Mouse (Mus musculus) G1E (cell line): ENCODE data around the gene Rbm26. TPM values are rescaled to one million over a fixed set of nuclear protein-coding genes. Genes with fewer than 3 reads are reported as not detected.

Experiments used
- ATAC-seq: 2 replicates; pipeline ENCODE4 v1.8.0; 2016; ENCODE audit warnings: mild to moderate bottlenecking; ENCODE audit not compliant: insufficient number of reproducible peaks, poor library complexity, low FRiP score, severe bottlenecking; ENCODE audit errors: extremely low read depth
- DNase-seq: peaks from one replicate; pipeline ENCODE4 v3.0.0; 2012; ENCODE audit warnings: low spot score
- H3K27me3 ChIP-seq: 2 replicates; pipeline ENCODE4 v1.6.1; 2012; ENCODE audit warnings: mild to moderate bottlenecking, low read length, inconsistent platforms; ENCODE audit not compliant: insufficient read depth
- H3K36me3 ChIP-seq: replicated peaks from 2 replicates; pipeline ENCODE3; 2012; ENCODE audit warnings: mild to moderate bottlenecking, inconsistent platforms
- H3K4me1 ChIP-seq: 2 replicates; pipeline ENCODE4 v1.6.1; 2012; ENCODE audit warnings: low read depth, low read length, inconsistent platforms, mixed read lengths; ENCODE audit not compliant: insufficient read depth
- H3K4me3 ChIP-seq: 2 replicates; pipeline ENCODE4 v1.5.1; 2012; ENCODE audit warnings: low read depth, mild to moderate bottlenecking, inconsistent platforms, low read length, moderate library complexity, mixed read lengths
- H3K9me3 ChIP-seq: replicated peaks from 2 replicates; pipeline ENCODE4 v1.6.1; 2012; ENCODE audit warnings: inconsistent platforms
- CTCF ChIP-seq: IDR thresholded peaks from 2 replicates; pipeline ENCODE4 v1.5.1; 2012; ENCODE audit warnings: low read depth, low read length, inconsistent platforms, mixed read lengths
- GATA1 ChIP-seq: IDR thresholded peaks from 2 replicates; pipeline ENCODE4 v1.6.1; 2012; ENCODE audit warnings: borderline replicate concordance, low read length, inconsistent platforms, mixed read lengths
- GATA2 ChIP-seq: IDR thresholded peaks from 2 replicates; pipeline ENCODE4 v1.6.1; 2012; ENCODE audit warnings: low read depth, low read length, inconsistent platforms, borderline replicate concordance
- POLR2AphosphoS5 ChIP-seq: IDR thresholded peaks from 2 replicates; pipeline ENCODE4 v1.6.1; 2012; ENCODE audit warnings: low read depth, low read length, inconsistent platforms; ENCODE audit not compliant: insufficient replicate concordance
- TAL1 ChIP-seq: conservative IDR thresholded peaks from 2 replicates; pipeline ENCODE4 v1.6.1; 2012; ENCODE audit warnings: low read depth, low read length, inconsistent platforms, mixed read lengths
- polyA plus RNA-seq: library from polyadenylated mRNA; stranded (reverse); fragments of >175 nt; gene quantifications from 2 replicates; pipeline ENCODE4 v1.2.3, GENCODE M21; 2012
- total RNA-seq, 2 experiments: library from RNA; stranded (forward) in 1 of 2; stranded (reverse) in 1 of 2; fragments of 200-1000 nt in 1 of 2; fragments of >200 nt in 1 of 2; fragmentation: Nextera tagmentation in 1 of 2; gene quantifications; 2 replicates each; pipeline ENCODE4 v1.2.3; 2014 to 2017

Gene Rbm26
- total RNA-seq (2014; fragmentation: Nextera tagmentation) = 202 and 223 TPM in 2 replicates
- 81.0 and 94.8 TPM in 2 replicates for total RNA-seq (2017)
- polyA plus RNA-seq = 19.1 and 25.6 TPM in 2 replicates

- Histone ChIP-seq H3K4me1 (peaks cover 41% of the 10 kb centered on the region), H3K9me3 (no peaks in the 10 kb centered on the region), H3K36me3 (peaks cover 20% of the 10 kb centered on the region), H3K4me3 (peak within 1 kb of the TSS; percentile 86), H3K27me3 (no peaks in the 10 kb centered on the region)
- TF ChIP-seq POLR2AphosphoS5 = 0 out of 2 replicates have a peak, but pooled peaks have one; percentile 78
- no peak for TF ChIP-seq TAL1
- TF ChIP-seq CTCF = no peak
- DNase-seq (peak; percentile 96), ATAC-seq (peak; percentile 89)
Measured at GRCm38 (mm10) chr14:105177238-105177693, at the start of gene Rbm26. Gene Rbm26 (minus strand): TSS chr14:105177327.

- H3K9me3 ChIP-seq = no peaks in the 10 kb centered on the region
- TF ChIP-seq GATA2 (no peak), TAL1 (no peak), POLR2AphosphoS5 (no peak), GATA1 (no peak), CTCF (no peak)
- no peaks in the 10 kb centered on the region for H3K4me1 ChIP-seq
- H3K36me3 ChIP-seq = no peaks in the 10 kb centered on the region
- peaks cover 3% of the 10 kb centered on the region; the same call in 1 of the 2 replicates for H3K27me3 ChIP-seq
- no peak overlapping the region for H3K4me3 ChIP-seq
- DNase-seq = no peak
- no peak for ATAC-seq
Measured at GRCm38 (mm10) chr14:105225790-105226189, 48.7 kb upstream of the Rbm26 start.

GRCm38 (mm10) chr14:105222240-105222639 is 45.1 kb upstream of the Rbm26 start:
- TF ChIP-seq GATA2 (no peak), TAL1 (no peak), CTCF (no peak), POLR2AphosphoS5 (no peak), GATA1 (no peak)
- ATAC-seq (no peak), DNase-seq (no peak)
- Histone ChIP-seq H3K36me3 (no peaks in the 10 kb centered on the region), H3K9me3 (no peaks in the 10 kb centered on the region), H3K27me3 (peaks cover 3% of the 10 kb centered on the region; the same call in 1 of the 2 replicates), H3K4me3 (no peak overlapping the region), H3K4me1 (no peaks in the 10 kb centered on the region)

GRCm38 (mm10) chr14:105219525-105220376 is 42.6 kb upstream of the Rbm26 start:
- ATAC-seq = no peak
- Histone ChIP-seq H3K36me3 (no peaks in the 10 kb centered on the region), H3K4me1 (no peaks in the 10 kb centered on the region), H3K27me3 (peaks cover 2% of the 10 kb centered on the region; the same call in 1 of the 2 replicates), H3K9me3 (no peaks in the 10 kb centered on the region), H3K4me3 (no peak overlapping the region)
- TF ChIP-seq GATA1 = no peak
- TF ChIP-seq CTCF = no peak
- no peak for TF ChIP-seq TAL1
- no peak for TF ChIP-seq POLR2AphosphoS5
- no peak for TF ChIP-seq GATA2
- DNase-seq = no peak

- Histone ChIP-seq H3K9me3 (no peaks in the 10 kb centered on the region), H3K4me1 (peaks cover 3% of the 10 kb centered on the region; the same call in 1 of the 2 replicates), H3K27me3 (no peaks in the 10 kb centered on the region), H3K36me3 (no peaks in the 10 kb centered on the region), H3K4me3 (no peak overlapping the region)
- DNase-seq (no peak), ATAC-seq (peak; percentile 55; the same call in 1 of the 2 replicates)
- TF ChIP-seq POLR2AphosphoS5 = no peak
- TF ChIP-seq TAL1 = no peak
- peak; percentile 42; the same call in 1 of the 2 replicates for TF ChIP-seq CTCF
- TF ChIP-seq GATA1 = no peak
Measured at GRCm38 (mm10) chr14:105198401-105198800, 21.3 kb upstream of the Rbm26 start.

GRCm38 (mm10) chr14:105194682-105195081 is 17.6 kb upstream of the Rbm26 start:
- no peak for ATAC-seq
- no peak for TF ChIP-seq GATA1
- no peak for TF ChIP-seq POLR2AphosphoS5
- TF ChIP-seq TAL1 = no peak
- TF ChIP-seq CTCF = no peak
- no peak for TF ChIP-seq GATA2
- DNase-seq = no peak
- Histone ChIP-seq H3K4me1 (peaks cover 4% of the 10 kb centered on the region; the same call in 1 of the 2 replicates), H3K27me3 (no peaks in the 10 kb centered on the region; the same call in 1 of the 2 replicates), H3K9me3 (no peaks in the 10 kb centered on the region), H3K4me3 (no peak overlapping the region), H3K36me3 (no peaks in the 10 kb centered on the region)
